Mouse (Mus musculus) retina, embryonic 14.5 days (tissue): ENCODE data around the gene Pck1.

Source experiments
- DNase-seq: peaks from one replicate; pipeline ENCODE4 v3.0.0-alpha.2; 2015; ENCODE audit warnings: low spot score

Pck1 gene

DNA sequence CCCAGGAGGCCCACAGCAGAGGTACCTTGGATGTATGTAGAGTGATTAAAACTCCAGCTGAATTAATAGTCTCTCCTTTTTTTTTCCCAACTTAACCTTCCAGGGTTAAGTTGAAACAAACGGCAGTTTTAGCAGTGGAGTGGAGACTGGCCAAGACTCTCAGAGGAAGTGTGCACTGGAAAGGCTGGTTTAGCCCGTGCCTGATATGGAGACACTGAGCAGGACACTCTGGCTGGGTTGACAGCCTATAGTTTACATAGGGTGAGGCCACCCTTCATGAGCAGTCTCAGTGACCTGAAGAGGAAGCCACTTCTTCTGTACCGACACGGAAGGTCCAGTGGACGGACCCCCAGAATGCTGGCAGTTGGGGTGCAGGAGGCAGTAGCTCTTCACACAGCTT is 1.5 kb upstream of the Pck1 start:
- DNase-seq = no peak

DNA sequence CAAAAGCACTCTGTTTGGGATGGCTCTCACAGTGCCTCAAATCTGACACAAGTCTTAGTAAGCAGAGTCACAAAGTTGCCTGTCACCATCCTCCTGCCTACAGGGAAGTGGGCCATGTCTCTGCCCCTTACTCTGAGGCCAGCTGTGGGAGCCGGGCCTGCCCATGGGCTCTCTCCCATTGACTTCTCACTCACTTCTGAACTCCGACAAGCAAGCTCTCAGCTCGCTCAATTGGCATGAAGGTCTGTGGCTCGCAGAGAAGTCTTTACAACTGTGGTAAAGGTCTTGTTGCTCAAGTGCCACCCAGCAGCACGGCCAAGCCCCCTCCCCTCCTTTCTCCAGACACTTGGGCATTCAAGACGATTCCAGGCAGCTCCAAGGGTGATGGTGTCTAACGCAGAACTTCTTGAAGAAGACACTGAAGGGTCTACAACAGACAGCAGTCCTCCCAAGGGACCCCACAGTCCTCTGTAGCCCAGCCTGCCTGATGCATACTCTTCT is 1.0 kb upstream of the Pck1 start:
- DNase-seq = no peak

DNA sequence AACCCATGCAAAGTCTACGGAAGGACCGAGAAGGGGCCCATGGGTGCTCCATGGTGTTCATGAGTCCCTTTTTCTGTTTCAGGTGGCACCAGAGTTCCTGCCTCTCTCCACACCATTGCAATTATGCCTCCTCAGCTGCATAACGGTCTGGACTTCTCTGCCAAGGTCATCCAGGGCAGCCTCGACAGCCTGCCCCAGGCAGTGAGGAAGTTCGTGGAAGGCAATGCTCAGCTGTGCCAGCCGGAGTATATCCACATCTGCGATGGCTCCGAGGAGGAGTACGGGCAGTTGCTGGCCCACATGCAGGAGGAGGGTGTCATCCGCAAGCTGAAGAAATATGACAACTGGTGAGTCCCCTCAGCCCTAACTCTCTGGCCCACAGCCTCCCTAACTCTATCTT is 418 bp downstream of the Pck1 start:
- DNase-seq = no peak

DNA sequence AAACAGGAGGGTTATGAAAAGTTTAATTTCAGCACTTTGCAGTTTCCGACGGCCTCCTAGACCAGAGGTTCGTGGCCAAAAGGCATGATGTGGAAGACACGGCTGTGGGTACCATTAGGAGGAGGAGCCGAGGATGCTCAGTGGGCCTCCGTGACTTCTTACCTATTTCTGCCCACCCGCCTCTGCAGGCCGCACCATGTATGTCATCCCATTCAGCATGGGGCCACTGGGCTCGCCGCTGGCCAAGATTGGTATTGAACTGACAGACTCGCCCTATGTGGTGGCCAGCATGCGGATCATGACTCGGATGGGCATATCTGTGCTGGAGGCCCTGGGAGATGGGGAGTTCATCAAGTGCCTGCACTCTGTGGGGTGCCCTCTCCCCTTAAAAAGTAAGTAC is 1.7 kb downstream of the Pck1 start:
- no peak for DNase-seq

DNA sequence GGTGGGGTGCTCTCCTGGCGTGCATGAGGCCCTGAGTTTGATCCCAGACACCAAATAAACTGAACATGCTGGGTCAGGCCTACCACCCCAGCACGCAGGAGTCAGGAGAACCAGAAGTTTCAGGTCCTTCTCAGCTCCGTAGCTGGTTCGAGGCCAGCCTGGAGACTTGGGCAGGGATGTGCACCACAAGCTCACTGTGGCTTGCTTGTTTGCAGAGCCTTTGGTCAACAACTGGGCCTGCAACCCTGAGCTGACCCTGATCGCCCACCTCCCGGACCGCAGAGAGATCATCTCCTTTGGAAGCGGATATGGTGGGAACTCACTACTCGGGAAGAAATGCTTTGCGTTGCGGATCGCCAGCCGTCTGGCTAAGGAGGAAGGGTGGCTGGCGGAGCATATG is 2.1 kb downstream of the Pck1 start:
- DNase-seq = no peak

DNA sequence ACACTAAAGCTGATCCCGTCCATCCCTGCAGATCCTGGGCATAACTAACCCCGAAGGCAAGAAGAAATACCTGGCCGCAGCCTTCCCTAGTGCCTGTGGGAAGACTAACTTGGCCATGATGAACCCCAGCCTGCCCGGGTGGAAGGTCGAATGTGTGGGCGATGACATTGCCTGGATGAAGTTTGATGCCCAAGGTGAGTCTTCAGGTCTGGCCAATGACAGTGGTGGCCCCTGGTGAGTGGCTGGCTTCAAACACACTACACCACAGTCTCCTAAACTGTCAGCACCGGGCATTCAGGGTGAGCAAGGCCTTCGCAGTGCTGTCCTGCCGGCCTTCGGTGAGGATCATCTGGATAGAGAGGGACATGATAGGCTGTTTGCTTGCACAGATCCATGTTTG is 3.1 kb downstream of the Pck1 start:
- no peak for DNase-seq

DNA sequence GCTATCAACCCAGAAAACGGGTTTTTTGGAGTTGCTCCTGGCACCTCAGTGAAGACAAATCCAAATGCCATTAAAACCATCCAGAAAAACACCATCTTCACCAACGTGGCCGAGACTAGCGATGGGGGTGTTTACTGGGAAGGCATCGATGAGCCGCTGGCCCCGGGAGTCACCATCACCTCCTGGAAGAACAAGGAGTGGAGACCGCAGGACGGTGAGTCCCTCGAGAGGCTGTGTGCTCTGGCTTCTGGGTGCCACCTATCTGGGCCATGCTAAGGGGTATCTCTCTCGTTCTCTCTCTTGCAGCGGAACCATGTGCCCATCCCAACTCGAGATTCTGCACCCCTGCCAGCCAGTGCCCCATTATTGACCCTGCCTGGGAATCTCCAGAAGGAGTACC is 4.1 kb downstream of the Pck1 start:
- DNase-seq = no peak

DNA sequence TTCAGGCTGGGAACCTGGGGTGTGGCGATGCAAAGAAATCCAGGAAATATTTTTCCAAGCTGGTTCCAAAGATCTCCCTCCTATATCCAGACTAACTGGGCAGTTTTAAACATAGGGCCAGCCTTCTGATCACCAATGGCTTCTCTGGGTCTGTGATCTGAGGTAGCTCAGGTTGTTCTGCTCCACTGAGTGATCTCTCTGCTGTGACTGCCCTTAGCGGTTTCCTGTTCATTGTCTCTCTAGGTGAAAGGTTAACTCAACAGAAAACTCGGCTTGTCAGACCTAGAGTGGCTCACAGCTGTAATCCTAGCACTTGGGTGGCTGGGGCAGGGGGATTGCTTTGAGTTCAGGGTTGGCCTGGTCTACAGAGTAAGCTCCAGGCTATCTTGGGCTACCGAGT is 4.5 kb downstream of the Pck1 start:
- DNase-seq = no peak

DNA sequence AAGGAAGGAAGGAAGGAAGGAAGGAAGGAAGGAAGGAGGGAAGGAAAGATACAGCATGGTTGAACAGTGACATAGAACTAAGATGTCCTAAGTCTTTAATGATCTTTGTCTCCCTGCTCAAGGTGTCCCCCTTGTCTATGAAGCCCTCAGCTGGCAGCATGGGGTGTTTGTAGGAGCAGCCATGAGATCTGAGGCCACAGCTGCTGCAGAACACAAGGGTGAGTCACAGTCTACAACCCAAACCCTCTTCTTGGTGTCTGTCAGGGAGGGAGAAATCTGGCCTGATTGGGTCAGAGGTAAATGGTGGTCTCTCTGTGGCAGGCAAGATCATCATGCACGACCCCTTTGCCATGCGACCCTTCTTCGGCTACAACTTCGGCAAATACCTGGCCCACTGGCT is 5.0 kb downstream of the Pck1 start:
- no peak for DNase-seq

DNA sequence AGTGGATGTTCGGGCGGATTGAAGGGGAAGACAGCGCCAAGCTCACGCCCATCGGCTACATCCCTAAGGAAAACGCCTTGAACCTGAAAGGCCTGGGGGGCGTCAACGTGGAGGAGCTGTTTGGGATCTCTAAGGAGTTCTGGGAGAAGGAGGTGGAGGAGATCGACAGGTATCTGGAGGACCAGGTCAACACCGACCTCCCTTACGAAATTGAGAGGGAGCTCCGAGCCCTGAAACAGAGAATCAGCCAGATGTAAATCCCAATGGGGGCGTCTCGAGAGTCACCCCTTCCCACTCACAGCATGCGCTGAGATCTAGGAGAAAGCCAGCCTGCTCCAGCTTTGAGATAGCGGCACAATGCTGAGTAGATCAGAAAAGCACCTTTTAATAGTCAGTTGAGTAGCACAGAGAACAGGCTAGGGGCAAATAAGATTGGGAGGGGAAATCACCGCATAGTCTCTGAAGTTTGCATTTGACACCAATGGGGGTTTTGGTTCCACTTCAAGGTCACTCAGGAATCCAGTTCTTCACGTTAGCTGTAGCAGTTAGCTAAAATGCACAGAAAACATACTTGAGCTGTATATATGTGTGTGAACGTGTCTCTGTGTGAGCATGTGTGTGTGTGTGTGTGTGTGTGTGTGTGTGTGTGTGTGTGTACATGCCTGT is 5.7 kb downstream of the Pck1 start:
- DNase-seq = no peak

DNA sequence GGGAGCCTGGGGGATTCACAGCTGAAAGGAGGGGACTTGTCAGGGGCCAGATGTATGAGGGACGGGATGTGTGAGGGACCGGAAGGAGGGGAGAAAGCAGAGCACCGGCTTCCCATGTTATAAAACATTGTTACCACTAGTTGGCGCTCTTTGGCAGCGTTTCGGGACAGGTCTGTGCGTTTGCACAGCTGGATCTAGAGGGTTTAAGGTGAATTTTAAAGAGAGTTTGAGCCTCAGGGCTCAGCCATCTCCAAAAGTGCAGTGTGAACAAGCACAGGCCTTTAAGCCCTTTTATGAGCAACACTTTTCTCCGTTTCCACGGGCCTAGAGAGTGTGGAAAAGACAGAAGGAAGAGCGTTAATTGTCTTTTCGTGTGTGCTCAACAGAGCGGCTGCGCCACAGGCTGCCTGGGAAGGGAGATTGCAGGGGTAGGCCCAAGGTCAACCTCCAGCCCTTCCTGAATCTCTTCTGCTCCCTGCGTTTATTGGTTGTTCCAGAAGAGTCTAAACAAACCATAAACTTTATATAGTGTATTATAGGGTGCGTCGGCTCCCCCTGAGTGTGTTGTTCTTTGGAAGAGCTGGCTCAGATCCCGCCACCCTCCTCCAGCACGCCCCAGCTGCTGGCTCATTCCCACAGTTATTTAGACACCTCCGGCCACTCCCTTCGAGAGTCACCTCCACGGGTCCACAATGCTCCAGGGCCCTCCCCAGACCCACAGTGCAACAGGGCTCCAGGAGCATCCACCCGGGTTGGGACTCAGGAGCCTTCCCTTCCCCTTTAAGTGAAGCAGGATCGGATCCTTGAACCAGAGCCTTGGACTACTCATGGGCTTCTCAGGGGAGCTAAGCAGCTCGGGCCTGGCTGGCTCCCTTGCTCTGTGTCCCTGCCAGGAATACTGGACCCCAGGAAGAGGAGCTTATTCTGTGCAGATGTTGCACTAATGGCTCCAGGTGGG is 6.8 kb downstream of the Pck1 start:
- DNase-seq = peak; percentile 85

DNA sequence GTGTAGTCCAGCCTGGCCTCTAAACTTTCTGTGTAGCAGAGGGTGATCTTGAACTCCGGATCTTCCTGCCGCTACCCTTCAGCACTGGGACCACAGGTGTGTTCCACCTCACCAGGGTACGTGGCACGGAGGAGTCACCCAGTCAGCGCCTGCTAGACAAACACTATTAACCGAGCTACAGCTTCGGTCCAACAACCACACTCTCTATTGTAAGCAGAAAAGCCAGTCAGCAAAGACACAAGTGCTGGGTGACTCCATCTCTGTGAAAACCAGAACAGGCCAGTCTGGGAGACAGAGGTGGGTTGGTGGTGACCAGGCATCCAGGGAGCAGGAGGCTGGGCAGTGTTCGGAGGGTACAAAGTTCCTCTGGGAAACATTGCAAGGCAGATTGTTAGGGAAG is 10.5 kb downstream of the Pck1 start:
- no peak for DNase-seq

DNA sequence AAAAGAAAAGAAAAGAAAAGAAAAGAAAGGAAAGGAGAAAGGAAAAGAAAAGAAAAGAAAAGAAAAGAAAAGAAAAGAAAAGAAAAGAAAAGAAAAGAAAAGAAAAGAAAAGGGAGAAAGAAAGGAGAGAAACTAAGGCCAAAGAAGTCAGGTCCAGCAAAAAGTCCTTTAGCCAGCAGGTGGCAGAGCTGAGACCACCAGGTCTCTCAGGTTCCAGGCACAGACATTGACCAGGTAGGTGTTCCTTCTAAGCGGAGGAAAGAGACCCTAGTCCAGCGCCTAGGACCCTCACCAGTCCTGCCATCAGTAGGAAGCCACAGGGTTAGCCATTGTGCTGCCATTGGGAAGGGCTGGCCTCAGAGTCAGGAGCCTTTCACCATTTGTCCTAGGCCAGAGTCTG is 11.5 kb downstream of the Pck1 start:
- DNase-seq = peak; percentile 64

DNA sequence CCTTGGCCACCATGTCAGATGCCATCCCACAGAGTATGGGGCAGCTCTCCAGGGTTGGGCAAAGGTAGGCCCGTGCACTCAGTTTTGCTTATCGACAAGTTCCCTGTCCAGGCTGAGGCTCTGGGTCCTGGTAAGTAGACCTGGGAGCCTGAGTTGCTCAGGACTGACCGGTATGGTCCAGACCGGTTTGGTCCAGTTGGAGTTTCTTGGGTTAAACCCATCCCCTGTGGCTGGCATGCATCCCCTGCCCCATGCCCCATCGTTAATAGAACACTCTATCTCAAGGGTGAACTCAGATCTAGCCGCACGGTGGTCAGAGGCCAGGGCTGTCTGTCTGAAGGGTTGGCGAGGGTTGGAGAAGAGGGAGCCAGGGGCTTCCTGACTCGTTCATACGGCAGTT is 12.1 kb downstream of the Pck1 start:
- DNase-seq = no peak

DNA sequence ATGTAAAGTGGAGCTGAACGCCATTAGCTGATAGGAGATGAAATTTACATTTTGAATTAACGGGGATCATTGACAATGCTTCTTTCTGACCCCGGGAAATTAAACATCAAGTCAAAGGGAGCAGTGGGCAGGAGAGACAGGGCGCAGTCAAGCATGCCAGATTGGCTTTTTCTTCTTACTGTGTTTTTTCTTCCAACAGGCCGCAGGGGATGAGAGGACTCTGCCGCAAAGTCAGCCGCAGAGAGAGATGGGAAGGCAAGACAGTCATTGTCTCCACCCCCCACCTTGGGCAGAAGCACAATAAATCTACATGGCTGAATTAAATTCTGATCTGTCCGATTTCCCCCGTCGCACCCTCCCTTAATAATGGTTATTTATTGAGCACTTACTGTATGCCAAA is 12.5 kb downstream of the Pck1 start:
- no peak for DNase-seq

DNA sequence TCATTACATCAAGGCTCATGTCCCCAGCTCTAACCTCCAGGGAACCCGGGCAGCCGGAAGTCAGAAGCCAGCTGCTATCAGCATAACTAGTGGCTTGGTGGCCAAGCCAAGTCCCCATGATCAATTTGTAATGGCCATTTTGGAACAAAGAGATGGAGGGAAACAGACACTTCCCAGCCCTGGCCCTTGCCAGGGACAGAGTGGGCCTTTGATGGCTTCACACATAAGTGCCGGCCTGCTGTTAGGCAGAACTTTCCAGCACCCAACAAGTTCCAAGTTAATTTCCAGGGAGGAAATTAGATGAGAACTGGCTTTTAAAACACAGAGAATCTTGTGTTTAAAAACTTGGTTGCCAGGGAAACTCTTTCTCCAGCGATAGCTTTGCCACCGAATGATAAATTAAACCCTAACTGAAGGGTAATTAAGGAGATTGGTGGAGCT is 15.6 kb downstream of the Pck1 start:
- no peak for DNase-seq

DNA sequence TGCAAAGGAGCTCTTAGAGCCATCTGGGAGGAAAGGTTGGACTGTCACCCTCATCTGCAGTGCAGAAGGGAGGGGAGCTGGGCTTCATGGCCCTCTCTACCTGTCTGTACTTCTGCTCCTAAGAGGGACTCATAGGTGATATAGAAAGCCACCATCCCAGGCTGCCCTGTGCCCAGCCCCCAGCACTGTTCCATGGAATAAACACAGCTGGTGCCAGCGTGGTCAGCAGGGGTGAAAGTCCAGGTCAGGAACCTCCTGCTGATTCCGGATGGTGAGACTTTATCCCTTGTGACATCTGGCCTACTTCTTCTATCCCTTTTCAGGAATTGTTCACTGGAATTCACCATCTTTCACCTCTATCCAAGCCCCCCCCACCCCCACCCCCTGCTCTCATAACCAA is 17.2 kb downstream of the Pck1 start:
- no peak for DNase-seq

DNA sequence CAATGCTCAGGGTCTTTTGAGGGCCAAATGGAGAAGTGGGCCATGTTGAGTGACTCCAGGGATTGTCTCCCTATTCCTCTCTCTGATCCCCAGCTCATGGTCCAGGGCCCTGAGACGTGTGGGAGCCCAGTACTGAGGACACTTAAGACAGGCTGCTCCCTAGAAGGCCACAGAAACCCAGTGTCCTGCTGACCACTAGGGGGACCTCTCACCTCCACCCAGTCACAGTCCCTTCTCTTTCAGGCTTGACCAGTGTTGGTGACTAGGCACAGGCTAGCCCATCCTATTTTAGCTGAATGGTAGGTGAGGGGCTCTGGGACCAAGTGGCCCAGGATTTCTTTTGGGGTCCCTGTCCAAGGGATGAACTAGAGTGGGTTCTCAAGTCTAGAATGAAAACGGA is 17.9 kb downstream of the Pck1 start:
- DNase-seq = peak; percentile 38

DNA sequence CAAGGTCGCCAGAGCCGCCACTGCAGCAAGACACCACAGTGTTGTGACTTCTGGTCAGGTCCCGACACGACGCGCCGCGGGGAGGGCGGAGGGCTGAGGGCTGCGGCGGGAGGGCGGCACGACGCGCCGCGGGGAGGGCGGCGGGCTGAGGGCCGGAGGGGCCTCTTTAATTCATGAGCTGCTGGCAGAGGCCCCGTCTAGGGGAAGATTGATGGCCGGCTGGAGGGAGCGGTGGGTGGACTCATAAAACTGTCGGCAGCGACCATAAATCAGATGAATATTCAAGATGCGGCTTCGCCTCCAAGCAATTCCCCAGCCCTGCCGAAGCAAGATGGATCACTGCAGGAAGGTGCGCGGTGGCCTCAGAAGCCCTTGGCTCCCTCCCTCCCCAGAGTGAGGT is 18.6 kb downstream of the Pck1 start:
- DNase-seq = peak; percentile 59

DNA sequence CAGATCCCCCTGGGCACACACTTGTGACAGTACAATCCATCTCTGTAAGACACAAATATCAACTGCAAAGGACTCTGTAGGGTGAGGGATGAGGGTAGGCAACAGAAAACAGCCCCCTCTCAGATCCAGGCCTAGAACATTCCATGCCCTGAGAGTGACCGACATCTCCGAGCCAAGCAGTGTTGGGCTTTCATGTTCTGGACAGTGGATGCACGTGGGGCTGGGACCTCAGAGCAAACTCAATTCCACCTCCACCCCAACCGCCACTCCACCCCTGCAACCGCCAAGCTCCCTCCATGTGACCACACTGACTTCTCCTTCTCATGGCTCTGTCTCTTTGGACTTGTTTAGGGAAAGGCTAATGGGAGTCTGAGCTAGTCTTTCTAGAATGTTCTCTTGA is 19.1 kb downstream of the Pck1 start:
- no peak for DNase-seq

DNA sequence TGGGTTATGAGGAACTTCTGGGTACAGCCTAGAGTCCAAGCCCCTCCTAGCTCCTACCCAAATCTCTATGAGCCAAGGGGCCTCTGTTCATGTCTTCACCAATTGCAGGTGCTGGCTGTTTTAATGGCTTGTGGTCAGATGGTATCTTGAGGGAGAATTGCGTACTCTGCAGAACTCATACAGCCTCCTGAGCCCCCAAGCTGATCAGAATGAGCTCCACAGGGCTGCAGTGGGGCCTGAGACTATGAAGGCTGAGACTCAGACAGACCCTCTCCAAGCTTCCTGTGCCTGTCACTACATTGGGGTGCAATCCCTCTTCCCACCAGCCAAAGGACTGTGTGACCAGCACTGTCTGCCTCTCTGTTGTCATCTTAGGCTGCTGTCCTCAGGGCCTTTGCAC is 19.5 kb downstream of the Pck1 start:
- no peak for DNase-seq

DNA sequence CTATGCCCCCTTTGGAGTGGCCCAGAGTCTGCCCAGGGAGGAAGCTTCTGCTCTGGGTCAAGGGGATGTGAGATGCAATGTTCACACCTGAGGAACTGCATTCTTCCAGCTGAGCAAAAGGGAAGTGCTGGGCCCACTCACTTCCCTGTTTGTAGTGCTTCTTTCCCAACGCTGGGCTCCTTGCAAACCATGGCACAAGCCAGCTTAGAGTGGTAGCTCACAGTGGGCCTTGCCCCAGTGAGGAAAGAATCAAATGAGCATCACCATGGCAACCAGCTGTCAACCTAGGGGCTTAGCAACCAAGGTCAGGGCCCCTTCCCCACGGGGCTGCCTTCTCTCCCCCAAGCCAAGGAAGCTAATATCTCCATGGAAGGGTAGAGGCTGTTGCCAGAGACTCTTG is 20.2 kb downstream of the Pck1 start:
- peak; percentile 62 for DNase-seq
